Mouse (Mus musculus): ENCODE measurements around the gene Selplg. TPM values are rescaled to one million over a fixed set of nuclear protein-coding genes. Genes with fewer than 3 reads are reported as not detected.

Gene Selplg
- polyA plus RNA-seq, 1 experiment = not detected

DNA sequence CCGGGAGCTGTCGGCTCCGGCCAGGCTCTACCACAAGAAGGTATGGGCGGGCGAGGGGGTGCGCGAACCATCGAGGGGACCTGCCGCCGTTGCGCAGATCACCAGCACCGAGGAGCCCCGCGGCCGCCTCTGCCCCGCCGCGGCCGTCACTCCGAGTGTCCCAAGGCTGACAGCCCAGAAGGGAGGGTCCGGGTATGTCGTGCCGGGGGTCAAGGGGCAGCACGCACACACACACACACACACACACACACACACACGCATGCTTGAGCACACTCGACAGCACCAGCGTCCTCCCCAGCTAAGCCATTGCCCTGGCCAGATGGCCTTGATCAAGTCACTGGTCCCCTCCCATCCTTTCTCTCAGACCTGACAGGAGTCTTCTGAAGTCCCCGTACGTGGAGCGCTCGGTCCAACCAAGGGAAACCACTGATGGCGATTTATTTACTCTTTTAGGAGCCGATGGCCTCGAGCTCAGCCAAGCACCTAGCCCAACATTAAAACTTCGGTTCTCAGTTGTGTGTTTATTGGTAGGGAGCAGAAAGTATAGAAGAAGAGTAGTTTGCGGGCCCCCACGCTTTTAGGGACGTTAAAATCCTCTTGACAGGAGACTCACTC is 59.4 kb downstream of the Selplg start:
- H3K4me3 ChIP-seq = peak overlapping the region; percentile 62
- H3K36me3 ChIP-seq (ENCODE audit: control insufficient read depth, insufficient read depth) = no peaks in the 10 kb centered on the region
- H3K27me3 ChIP-seq (ENCODE audit: control insufficient read depth, insufficient read depth, insufficient read length) = no peaks in the 10 kb centered on the region
- TF ChIP-seq CEBPB (IDR thresholded peaks at IDR 0.05; ENCODE audit: insufficient read depth, poor library complexity, severe bottlenecking) (no peak), E2F4 (IDR thresholded peaks at IDR 0.05; ENCODE audit: insufficient read depth) (no peak), TCF12 (IDR thresholded peaks at IDR 0.05; ENCODE audit: insufficient read depth, poor library complexity, severe bottlenecking) (no peak), USF1 (IDR thresholded peaks at IDR 0.05; ENCODE audit: low read depth) (no peak), TCF3 (IDR thresholded peaks at IDR 0.05; ENCODE audit: insufficient read length, low read depth) (no peak), POLR2AphosphoS2 (IDR thresholded peaks at IDR 0.05; ENCODE audit: insufficient read length, low read depth) (no peak)
- H3K79me2 ChIP-seq (ENCODE audit: control insufficient read depth, insufficient read depth) = peaks cover 46% of the 10 kb centered on the region
- peak overlapping the region; percentile 48 for H3ac ChIP-seq (ENCODE audit: control insufficient read depth, insufficient read length)
- H3K4me2 ChIP-seq (ENCODE audit: low read depth) = peak overlapping the region; percentile 94

DNA sequence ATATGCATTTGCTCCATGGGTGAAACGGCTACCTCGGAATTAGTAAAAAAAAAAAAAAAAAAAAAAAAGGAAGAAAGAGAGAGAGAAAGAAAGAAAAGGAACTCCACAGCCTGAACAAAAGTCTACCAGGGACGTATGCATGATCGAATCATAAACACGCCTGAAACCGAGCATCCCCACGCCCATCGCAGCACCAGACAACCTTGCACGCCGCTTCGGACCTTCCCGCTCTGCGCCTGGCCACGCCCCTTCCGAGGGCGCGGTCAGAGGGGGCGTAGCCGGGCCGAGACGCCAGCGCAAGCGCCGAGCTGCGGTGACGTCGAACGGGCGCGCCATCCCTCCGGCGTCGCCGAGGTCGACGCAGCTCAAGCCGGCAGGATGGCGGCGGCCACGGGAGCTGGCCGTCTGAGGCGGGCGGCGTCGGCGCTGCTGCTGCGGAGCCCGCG is 60.0 kb downstream of the Selplg start, which contains the start of the genes Sart3 and Iscu:
Sart3 (minus strand) TSS at position 61 of the 446 bp plus-strand sequence.
Iscu (plus strand) TSS at position 299 of the 446 bp plus-strand sequence.
- H3K4me2 ChIP-seq (ENCODE audit: low read depth) = peak within 1 kb of the TSS; percentile 98
- peaks cover 51% of the 10 kb centered on the region for H3K79me2 ChIP-seq (ENCODE audit: control insufficient read depth, insufficient read depth)
- peak within 1 kb of the TSS; percentile 62 for H3K4me3 ChIP-seq
- no peaks in the 10 kb centered on the region for H3K36me3 ChIP-seq (ENCODE audit: control insufficient read depth, insufficient read depth)
- H3K27me3 ChIP-seq (ENCODE audit: control insufficient read depth, insufficient read depth, insufficient read length) = no peaks in the 10 kb centered on the region
- peak in 1 of 3 experiments; percentile 42 for TF ChIP-seq MYOG (IDR thresholded peaks at IDR 0.05; ENCODE audit: control insufficient read depth in 1 of 3, insufficient read depth in 1 of 3, insufficient read length in 2 of 3, low read depth in 2 of 3)
- peak; percentile 80 for TF ChIP-seq POLR2A (IDR thresholded peaks at IDR 0.05; ENCODE audit: insufficient read length, low read depth)
- TF ChIP-seq E2F4 (IDR thresholded peaks at IDR 0.05; ENCODE audit: insufficient read depth) = peak; percentile 96
- peak in 1 of 3 experiments; percentile 40 for TF ChIP-seq MYOD1 (IDR thresholded peaks at IDR 0.05; ENCODE audit: control insufficient read depth in 1 of 3, insufficient read length in 2 of 3, low read depth in 2 of 3)
- TF ChIP-seq REST (IDR thresholded peaks at IDR 0.05; ENCODE audit: insufficient read depth, insufficient read length) = no peak
- no peak for TF ChIP-seq CEBPB (IDR thresholded peaks at IDR 0.05; ENCODE audit: insufficient read depth, poor library complexity, severe bottlenecking)
- TF ChIP-seq MAX (IDR thresholded peaks at IDR 0.05; ENCODE audit: low read depth) = peak; percentile 79
- TF ChIP-seq POLR2AphosphoS2 (IDR thresholded peaks at IDR 0.05; ENCODE audit: insufficient read length, low read depth) = peak; percentile 51
- TF ChIP-seq USF1 (IDR thresholded peaks at IDR 0.05; ENCODE audit: low read depth) = no peak
- peak; percentile 85 for TF ChIP-seq SRF (IDR thresholded peaks at IDR 0.05; ENCODE audit: control insufficient read depth, insufficient read length, low read depth)
- no peak for TF ChIP-seq TCF12 (IDR thresholded peaks at IDR 0.05; ENCODE audit: insufficient read depth, poor library complexity, severe bottlenecking)
- TF ChIP-seq TCF3 (IDR thresholded peaks at IDR 0.05; ENCODE audit: insufficient read length, low read depth) = no peak
- peak within 1 kb of the TSS; percentile 48 for H3ac ChIP-seq (ENCODE audit: control insufficient read depth, insufficient read length)

DNA sequence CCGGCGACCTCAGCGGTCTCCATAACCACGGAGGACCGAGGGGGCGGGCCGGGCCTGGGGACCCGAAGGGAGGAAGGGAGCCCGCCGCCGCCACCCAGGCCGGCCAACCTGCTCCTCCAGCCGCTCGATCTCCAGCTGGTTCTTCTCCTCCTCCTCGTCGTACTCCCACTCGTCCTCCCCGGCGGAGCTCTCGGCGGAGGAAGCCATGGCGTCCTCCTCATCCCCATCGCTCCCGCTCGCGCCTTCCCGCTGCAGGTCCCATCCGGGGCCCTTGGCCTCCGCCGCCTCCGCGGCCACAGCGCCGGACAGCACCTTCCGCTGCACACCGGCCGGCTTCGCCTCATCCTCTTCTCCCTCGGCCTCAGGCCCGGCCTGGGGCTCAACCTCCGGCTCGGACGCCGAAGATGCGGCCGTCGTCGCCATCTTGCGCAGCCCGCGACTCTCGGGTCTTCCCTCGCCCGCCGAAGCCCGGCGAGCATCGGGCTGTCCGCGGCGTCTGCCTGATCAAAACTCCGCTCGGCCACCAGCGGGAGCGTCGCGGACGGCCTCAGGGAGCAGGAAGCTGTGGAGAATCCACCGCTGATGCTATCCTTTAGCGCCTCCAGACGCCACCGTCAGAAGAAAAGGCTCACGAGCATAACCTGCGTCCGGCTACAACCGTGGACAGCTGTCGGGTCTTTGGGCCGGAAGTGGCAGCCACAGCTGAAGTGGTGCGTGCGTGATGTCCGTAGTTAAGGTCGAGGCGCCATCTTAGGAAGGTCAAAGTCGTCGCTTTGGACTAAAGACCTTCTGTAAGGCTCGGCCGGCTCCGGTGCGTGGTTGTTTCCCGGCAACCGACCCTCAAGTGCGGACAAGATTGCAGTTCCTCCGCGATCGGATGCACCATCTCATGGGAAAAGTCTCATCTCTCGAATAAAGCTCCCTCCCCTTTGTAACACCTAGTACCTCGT is 61.0 kb downstream of the Selplg start:
- H3K79me2 ChIP-seq (ENCODE audit: control insufficient read depth, insufficient read depth) = peaks cover 61% of the 10 kb centered on the region
- H3K36me3 ChIP-seq (ENCODE audit: control insufficient read depth, insufficient read depth) = no peaks in the 10 kb centered on the region
- H3K4me2 ChIP-seq (ENCODE audit: low read depth) = peak overlapping the region; percentile 98
- TF ChIP-seq REST (IDR thresholded peaks at IDR 0.05; ENCODE audit: insufficient read depth, insufficient read length) (no peak), CEBPB (IDR thresholded peaks at IDR 0.05; ENCODE audit: insufficient read depth, poor library complexity, severe bottlenecking) (no peak), TCF3 (IDR thresholded peaks at IDR 0.05; ENCODE audit: insufficient read length, low read depth) (no peak), POLR2AphosphoS2 (IDR thresholded peaks at IDR 0.05; ENCODE audit: insufficient read length, low read depth) (no peak), TCF12 (IDR thresholded peaks at IDR 0.05; ENCODE audit: insufficient read depth, poor library complexity, severe bottlenecking) (no peak), SRF (IDR thresholded peaks at IDR 0.05; ENCODE audit: control insufficient read depth, insufficient read length, low read depth) (peak; percentile 42), MYOG (IDR thresholded peaks at IDR 0.05; ENCODE audit: control insufficient read depth in 1 of 3, insufficient read depth in 1 of 3, insufficient read length in 2 of 3, low read depth in 2 of 3) (peak in 2 of 3 experiments; percentile 61 to 74), POLR2A (IDR thresholded peaks at IDR 0.05; ENCODE audit: insufficient read length, low read depth) (peak; percentile 70), MYOD1 (IDR thresholded peaks at IDR 0.05; ENCODE audit: control insufficient read depth in 1 of 3, insufficient read length in 2 of 3, low read depth in 2 of 3) (peak in 2 of 3 experiments; percentile 74 to 78), USF1 (IDR thresholded peaks at IDR 0.05; ENCODE audit: low read depth) (no peak), MAX (IDR thresholded peaks at IDR 0.05; ENCODE audit: low read depth) (peak; percentile 98), E2F4 (IDR thresholded peaks at IDR 0.05; ENCODE audit: insufficient read depth) (no peak)
- H3K27me3 ChIP-seq (ENCODE audit: control insufficient read depth, insufficient read depth, insufficient read length) = no peaks in the 10 kb centered on the region
- H3K4me3 ChIP-seq = peak overlapping the region; percentile 62
- H3ac ChIP-seq (ENCODE audit: control insufficient read depth, insufficient read length) = peak overlapping the region; percentile 48

DNA sequence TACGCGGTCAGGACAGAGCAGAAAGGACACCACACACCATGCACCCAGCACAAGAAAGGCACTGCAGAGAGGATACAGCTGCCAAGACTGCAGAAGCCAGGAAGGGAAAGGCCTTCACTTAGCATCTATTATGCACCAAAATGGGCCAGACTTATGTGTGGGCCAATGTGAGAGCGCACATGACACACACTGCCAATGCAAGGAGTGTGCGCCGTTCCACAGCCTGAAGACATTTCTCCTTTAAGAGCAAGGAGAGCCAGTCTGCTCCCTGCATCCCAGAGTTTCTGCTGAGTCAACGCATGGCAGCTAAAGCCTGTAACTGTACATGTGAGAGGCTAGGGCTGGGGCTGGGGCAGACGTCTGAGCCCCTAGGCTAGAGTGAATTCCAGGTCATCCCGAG is 63.6 kb downstream of the Selplg start:
- Histone ChIP-seq H3ac (ENCODE audit: control insufficient read depth, insufficient read length) (no peak overlapping the region), H3K79me2 (ENCODE audit: control insufficient read depth, insufficient read depth) (peaks cover 79% of the 10 kb centered on the region), H3K4me2 (ENCODE audit: low read depth) (no peak overlapping the region), H3K4me3 (no peak overlapping the region), H3K27me3 (ENCODE audit: control insufficient read depth, insufficient read depth, insufficient read length) (no peaks in the 10 kb centered on the region), H3K36me3 (ENCODE audit: control insufficient read depth, insufficient read depth) (no peaks in the 10 kb centered on the region)
- TF ChIP-seq MYOD1 (IDR thresholded peaks at IDR 0.05; ENCODE audit: control insufficient read depth in 1 of 3, insufficient read length in 2 of 3, low read depth in 2 of 3) = no peak
- TF ChIP-seq POLR2AphosphoS2 (IDR thresholded peaks at IDR 0.05; ENCODE audit: insufficient read length, low read depth) = no peak
- no peak for TF ChIP-seq USF1 (IDR thresholded peaks at IDR 0.05; ENCODE audit: low read depth)
- no peak for TF ChIP-seq REST (IDR thresholded peaks at IDR 0.05; ENCODE audit: insufficient read depth, insufficient read length)
- no peak for TF ChIP-seq E2F4 (IDR thresholded peaks at IDR 0.05; ENCODE audit: insufficient read depth)

Other genes with a start within 250 kb of the Selplg start
- 14.1 TPM for gene Cmklr1, start 182.2 kb downstream of the Selplg start, polyA plus RNA-seq (2012; fragmentation: generic; extraction: Trizol)
- gene 1700069L16Rik, start 107.9 kb downstream of the Selplg start, polyA plus RNA-seq (2012; fragmentation: generic; extraction: Trizol) = not detected
- 5.0 TPM for gene Ficd, start 96.8 kb downstream of the Selplg start, polyA plus RNA-seq (2012; fragmentation: generic; extraction: Trizol)
- gene Sart3, start 60.1 kb downstream of the Selplg start, polyA plus RNA-seq (2012; fragmentation: generic; extraction: Trizol) = 29.3 TPM
- 163 TPM for gene Iscu, start 59.9 kb downstream of the Selplg start, polyA plus RNA-seq (2012; fragmentation: generic; extraction: Trizol)
- 62.0 TPM for gene Tmem119, start 32.1 kb downstream of the Selplg start, polyA plus RNA-seq (2012; fragmentation: generic; extraction: Trizol)
- gene Coro1c, start 76.1 kb upstream of the Selplg start, polyA plus RNA-seq (2012; fragmentation: generic; extraction: Trizol) = 58.9 TPM
- 3.4 TPM for gene Ssh1, start 161.2 kb upstream of the Selplg start, polyA plus RNA-seq (2012; fragmentation: generic; extraction: Trizol)
- not detected for gene Dao, start 171.1 kb upstream of the Selplg start, polyA plus RNA-seq (2012; fragmentation: generic; extraction: Trizol)
- 12.3 TPM for gene Usp30, start 232.8 kb upstream of the Selplg start, polyA plus RNA-seq (2012; fragmentation: generic; extraction: Trizol)

Data from myocyte (in vitro differentiated cells).